Mouse (Mus musculus) activated CD4-positive, CD25-positive, alpha-beta regulatory T cell, adult 4 months (primary cell): Measurements from ENCODE around the gene Scpep1. TPM values are rescaled to one million over a fixed set of nuclear protein-coding genes. Genes with fewer than 3 reads are reported as not detected.

ENCODE experiments used
- polyA plus RNA-seq, 2 experiments: library from polyadenylated mRNA; unstranded; fragments of 100-300 nt; shearing (Covaris generic); gene quantifications; one replicate each; pipeline ENCODE4 v1.2.1; 2017

The Scpep1 gene
- polyA plus RNA-seq, 2 experiments from 2014 or later, result 24.0 to 33.4 TPM

Other genes with a start within 250 kb of the Scpep1 start
- gene Msi2, start 237.0 kb downstream of the Scpep1 start, polyA plus RNA-seq, result 10 to 100 TPM; 21.6 to 25.6 TPM
- 1 to 10 TPM; 1.5 to 2.0 TPM for gene Akap1, start 90.9 kb downstream of the Scpep1 start, polyA plus RNA-seq
- gene Elobl, start 11.5 kb upstream of the Scpep1 start, polyA plus RNA-seq, result not detected
- gene Coil, start 14.8 kb upstream of the Scpep1 start, polyA plus RNA-seq, result 1 to 10 TPM; 4.8 to 6.5 TPM
- 10 to 100 TPM; 10.3 to 15.4 TPM for gene Trim25, start 43.9 kb upstream of the Scpep1 start, polyA plus RNA-seq
- 1 to 10 TPM; 3.7 to 4.9 TPM for gene Dgke, start 111.4 kb upstream of the Scpep1 start, polyA plus RNA-seq
- gene Gm525, start 118.4 kb upstream of the Scpep1 start, polyA plus RNA-seq, result not detected